Mouse (Mus musculus) cerebellum, postnatal 14 days (tissue): ENCODE results near the gene Thsd1.
A peak's percentile ranks its signal among the peaks of the same experiment; 100 is the strongest.

ENCODE experiments used
- DNase-seq, 2 experiments: peaks; one replicate each; pipeline ENCODE4 v3.0.0; 2021; ENCODE audit warnings: mixed read lengths in 2 of 2

Gene Thsd1

DNA sequence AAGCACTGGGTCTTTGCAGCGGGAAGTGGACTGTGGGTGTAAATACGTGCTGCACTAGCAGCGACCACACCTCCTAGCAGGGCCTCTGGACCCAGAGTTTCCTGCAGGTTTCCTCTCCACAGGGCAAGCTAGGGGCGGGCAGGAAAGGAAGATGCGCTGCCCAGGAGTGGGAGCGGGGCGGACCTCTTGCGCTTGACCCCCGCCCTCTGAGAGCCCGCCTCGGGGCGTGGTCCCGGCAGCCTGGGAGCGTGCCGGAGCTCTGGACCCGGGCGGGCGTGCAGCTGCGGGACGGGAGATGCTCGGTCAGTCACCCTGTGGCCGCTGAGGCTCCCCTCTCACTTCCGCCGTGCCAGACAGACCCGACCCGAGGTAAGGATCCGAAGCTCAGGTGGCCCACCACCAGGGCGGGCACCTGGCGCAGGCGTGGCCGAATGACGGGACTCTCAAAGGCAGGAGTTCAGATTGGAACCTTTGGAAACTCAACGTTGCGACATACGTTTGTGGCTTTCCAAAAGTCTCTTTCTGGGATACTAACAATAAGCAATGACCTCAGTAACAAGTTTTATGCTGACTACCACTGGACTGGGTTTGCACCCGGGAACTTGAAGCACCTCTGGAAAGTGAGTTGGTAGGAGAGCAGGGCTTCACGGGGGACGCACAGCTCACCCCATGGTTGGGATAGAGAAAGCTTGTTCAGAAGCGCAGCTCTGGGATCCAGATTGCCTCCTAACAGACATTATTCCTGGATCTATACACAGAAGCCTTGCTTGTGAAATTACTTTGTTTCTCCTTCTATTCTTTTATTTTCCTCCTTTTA is at the start of gene Thsd1:
Gene Thsd1 (plus strand): TSS at position 253 of the 817 bp plus-strand sequence.
- peak; percentile 13 to 17 for DNase-seq

DNA sequence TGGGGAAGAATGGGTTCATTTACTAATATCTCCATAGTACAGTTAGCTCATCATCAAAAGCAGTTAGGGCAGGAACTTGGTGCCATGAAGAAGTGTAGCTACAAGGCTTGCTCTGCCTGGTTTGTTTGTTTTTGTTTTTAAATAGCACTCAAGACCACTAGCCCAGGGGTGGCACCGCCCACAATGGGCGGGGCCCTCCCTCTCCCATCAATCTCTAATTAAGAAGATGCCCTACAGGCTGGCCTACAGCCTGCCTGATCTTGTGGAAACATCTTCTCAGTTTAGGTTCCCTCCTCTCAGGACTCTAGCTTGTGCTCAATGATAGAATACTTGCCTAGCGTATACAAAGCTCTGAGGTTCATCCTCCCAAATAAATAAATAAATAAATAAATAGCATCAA is 42.2 kb upstream of the Thsd1 start:
- peak in 1 of 2 experiments; percentile 16 for DNase-seq

- peak; percentile 92 to 93 for DNase-seq
Observed at GRCm38 (mm10) chr8:22185431-22186397, 41.4 kb upstream of the Thsd1 start, which contains the start of gene Ckap2. TSS of gene Ckap2 (minus strand) at chr8:22185819.

GRCm38 (mm10) chr8:22192660-22193431 is 34.3 kb upstream of the Thsd1 start, which contains the start of gene Vps36:
TSS of gene Vps36 (plus strand) at chr8:22192809.
- peak; percentile 94 to 96 for DNase-seq

- DNase-seq, result no peak
Observed at GRCm38 (mm10) chr8:22193432-22194010, 33.6 kb upstream of the Thsd1 start.

GRCm38 (mm10) chr8:22197914-22198313 is 29.2 kb upstream of the Thsd1 start:
- DNase-seq, result no peak

DNA sequence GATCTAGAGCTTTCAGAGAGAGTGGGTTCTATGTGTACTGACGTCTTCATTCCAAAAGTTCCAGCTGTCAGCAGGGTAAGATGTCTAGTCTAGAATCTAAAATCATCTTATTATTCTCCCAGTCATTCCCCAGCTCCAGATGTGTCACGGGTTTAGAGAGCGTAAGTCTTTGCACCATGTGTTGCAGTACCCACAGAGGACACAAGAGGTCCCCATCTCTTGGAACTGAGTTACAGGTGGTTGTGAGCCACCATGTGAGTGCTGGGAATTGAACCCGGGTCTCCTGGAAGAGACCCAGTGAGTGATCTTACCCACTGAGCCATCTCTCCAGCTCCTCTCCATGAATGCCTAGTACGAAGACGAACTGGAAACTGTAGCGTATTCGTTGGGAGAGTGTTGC is 27.6 kb upstream of the Thsd1 start:
- no peak for DNase-seq

GRCm38 (mm10) chr8:22207535-22207934 is 19.6 kb upstream of the Thsd1 start:
- no peak for DNase-seq

- no peak for DNase-seq
Observed at GRCm38 (mm10) chr8:22209012-22209411, 18.1 kb upstream of the Thsd1 start.

GRCm38 (mm10) chr8:22214826-22215225 is 12.3 kb upstream of the Thsd1 start:
- no peak for DNase-seq

GRCm38 (mm10) chr8:22226361-22226760 is 752 bp upstream of the Thsd1 start:
- DNase-seq, result no peak

- DNase-seq, result no peak
Observed at GRCm38 (mm10) chr8:22228621-22229020, 1.5 kb downstream of the Thsd1 start.

DNA sequence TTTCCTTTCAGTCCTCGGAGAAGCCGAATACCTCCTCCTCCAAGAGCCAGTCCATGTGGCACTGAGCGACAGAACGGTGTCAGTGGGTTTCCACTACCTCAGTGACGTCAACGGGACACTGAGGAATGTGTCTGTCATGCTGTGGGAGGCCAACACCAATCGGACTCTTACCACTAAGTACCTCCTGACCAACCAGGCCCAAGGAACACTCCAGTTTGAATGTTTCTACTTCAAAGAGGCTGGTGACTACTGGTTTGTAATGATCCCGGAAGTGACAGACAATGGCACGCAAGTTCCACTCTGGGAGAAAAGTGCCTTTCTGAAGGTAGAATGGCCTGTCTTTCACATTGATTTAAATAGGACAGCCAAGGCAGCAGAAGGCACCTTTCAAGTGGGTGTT is 15.9 kb downstream of the Thsd1 start:
- no peak for DNase-seq

DNA sequence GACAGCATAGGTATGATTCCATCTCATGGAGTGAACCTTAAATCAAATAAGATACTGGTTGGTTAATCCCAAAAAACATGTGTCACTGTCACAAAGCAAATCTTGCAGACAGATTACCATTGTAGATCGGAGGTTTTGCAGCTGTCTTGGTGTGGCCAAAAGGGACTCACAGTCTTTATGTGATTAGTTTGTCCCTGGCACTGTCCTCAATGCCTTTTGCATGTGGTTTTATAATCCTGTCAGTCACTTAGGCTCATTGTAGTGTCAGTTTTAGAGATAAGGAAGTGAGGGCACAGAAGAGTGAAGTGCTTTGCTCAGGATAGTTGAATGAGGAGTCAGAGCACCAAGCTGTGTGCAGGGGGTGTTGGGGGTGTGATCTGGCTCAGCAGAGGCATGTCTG is 18.6 kb downstream of the Thsd1 start:
- no peak for DNase-seq

DNA sequence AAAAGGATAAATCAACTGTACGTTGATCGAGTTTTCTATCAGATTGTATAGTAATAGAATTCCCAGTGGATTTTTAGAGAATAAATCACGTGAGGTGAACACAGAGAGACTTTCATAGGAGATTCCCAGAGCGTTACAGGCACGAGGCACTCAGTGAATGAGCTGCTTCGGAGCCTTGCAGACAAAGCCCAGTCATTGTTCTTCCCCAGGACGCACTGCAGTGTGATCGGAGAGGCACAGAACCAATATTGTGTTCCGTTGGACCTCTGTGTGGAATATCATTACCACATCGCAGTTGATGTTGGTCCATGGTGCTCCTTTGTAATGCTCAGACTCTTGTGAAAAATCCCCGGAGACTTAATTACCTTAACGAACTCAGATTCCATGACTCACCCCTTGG is 20.8 kb downstream of the Thsd1 start:
- DNase-seq, result no peak

- no peak for DNase-seq
Observed at GRCm38 (mm10) chr8:22249080-22249479, 22.0 kb downstream of the Thsd1 start.

GRCm38 (mm10) chr8:22258946-22259450 is 31.9 kb downstream of the Thsd1 start:
- DNase-seq, result peak in 1 of 2 experiments; percentile 3

DNA sequence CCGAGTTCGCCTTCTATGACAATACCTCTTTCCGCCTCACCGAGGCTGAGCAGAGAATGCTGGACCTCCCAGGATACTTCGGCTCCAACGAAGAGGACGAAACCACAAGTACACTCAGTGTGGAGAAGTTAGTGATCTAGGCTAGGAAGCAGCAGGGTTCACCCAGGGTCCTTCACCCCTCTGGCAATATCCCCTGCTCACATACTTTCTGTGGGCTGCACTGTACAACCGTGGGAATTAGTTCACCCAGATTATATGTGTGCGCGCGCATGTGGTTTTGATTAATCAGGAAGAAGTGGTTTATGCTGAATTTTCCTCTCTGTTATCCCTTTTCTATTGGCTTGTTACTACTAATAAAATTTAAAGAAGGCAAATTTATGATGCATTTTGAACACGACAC is 32.4 kb downstream of the Thsd1 start:
- DNase-seq, result no peak

DNA sequence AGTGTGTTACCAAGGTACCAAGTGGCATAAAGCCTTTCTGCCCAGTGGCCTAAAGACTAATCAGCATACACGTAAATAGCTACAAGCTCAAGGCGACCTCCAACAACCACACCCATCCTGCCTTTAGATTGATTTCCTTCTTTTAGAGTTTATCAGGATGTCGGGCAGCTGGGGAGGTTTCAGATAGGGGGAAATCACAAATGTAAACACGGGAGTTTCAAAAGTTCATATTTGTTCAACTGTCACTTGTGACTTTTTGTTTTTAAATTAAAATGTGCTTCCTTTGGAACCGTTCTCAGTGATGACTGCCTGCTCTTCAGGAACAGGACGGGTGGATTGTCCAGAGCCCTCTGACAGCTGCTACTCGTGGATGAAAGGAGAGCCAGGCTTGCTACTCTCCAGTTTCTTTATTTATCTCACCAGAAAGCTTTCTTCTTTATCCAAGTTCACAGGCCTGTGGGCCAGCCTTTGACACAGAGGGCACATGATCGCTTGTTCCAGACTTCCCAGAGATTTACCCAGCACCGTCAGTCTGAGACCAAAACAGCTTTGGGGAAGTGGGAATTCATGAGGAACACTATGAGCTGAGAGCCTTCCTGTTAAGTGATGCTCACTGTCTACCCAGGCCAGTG is 33.1 kb downstream of the Thsd1 start:
- no peak for DNase-seq

GRCm38 (mm10) chr8:22262267-22262666 is 35.2 kb downstream of the Thsd1 start:
- no peak for DNase-seq

- no peak for DNase-seq
Observed at GRCm38 (mm10) chr8:22264292-22264691, 37.2 kb downstream of the Thsd1 start.

GRCm38 (mm10) chr8:22264787-22265186 is 37.7 kb downstream of the Thsd1 start:
- DNase-seq, result peak; percentile 3 to 7
